Comparison of ENCODE assay signal across 30 mouse cellular contexts in the genomic region with DNA sequence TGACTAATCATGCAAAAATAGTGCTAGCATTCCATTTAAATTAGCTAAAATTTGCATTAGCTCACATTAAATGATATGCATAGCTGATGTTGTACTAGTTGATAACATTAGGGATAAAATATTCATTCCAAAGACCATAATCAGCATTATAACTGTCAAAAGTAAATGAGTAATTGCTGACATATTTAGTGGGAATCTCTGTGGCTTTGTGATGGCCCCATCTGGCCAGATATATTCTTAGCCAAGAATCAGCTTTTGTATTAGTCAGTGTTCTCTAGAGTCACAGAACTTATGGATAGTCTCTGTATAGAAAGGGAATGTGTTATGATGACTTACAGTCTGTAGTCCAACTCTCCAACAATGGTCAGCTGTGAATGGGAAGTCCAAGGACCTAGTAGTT.
"Had no signal": no experiment of that assay in that cellular context is flagged by ENCODE, and none has a peak within 500 bp of the region (broad histone marks: within the 10 kb centered on the region; RNA-seq: fewer than 3 reads in every experiment).

No protein-coding gene starts in this region.

- H3K4me1 ChIP-seq: limb, embryonic 10.5 days; limb, embryonic 12.5 days; limb, embryonic 13.5 days; limb, embryonic 15.5 days; liver, embryonic 12.5 days; liver, embryonic 13.5 days; liver, embryonic 15.5 days; lung, embryonic 15.5 days; megakaryocyte, embryonic 14.5 days; midbrain, embryonic 10.5 days; midbrain, embryonic 12.5 days; midbrain, embryonic 13.5 days; midbrain, embryonic 15.5 days; neural tube, embryonic 12.5 days had no signal

- DNase-seq: left cerebral cortex, postnatal 4 days; liver; liver, embryonic 13.5 days; liver, postnatal 0 days; lung, adult 18-20 months; lung, adult 2 months; lung, embryonic 14.5 days; lung, postnatal 10 days; lung, postnatal 14 days; lung, postnatal 36 days; lung, postnatal 4 days; midbrain, embryonic 14.5 days had no signal

- ATAC-seq: liver, embryonic 12.5 days; liver, postnatal 0 days; lung, postnatal 0 days; midbrain, embryonic 13.5 days; midbrain, embryonic 15.5 days; midbrain, embryonic 16.5 days had no signal

- H3K27ac ChIP-seq: limb, embryonic 10.5 days; limb, embryonic 12.5 days; limb, embryonic 13.5 days; limb, embryonic 15.5 days; liver, embryonic 12.5 days; liver, embryonic 13.5 days; liver, embryonic 14.5 days; liver, embryonic 15.5 days; lung, embryonic 15.5 days; macrophage; midbrain, embryonic 10.5 days; midbrain, embryonic 12.5 days; midbrain, embryonic 13.5 days; midbrain, embryonic 15.5 days; neural tube, embryonic 12.5 days had no signal

- H3K4me3 ChIP-seq: limb, embryonic 10.5 days; limb, embryonic 12.5 days; limb, embryonic 13.5 days; limb, embryonic 15.5 days; liver, embryonic 12.5 days; liver, embryonic 13.5 days; liver, embryonic 15.5 days; lung, embryonic 15.5 days; megakaryocyte, embryonic 14.5 days; midbrain, embryonic 10.5 days; midbrain, embryonic 12.5 days; midbrain, embryonic 13.5 days; midbrain, embryonic 15.5 days; myocyte; neural tube, embryonic 12.5 days had no signal
